23 mouse cellular contexts compared by ENCODE assay signal in genomic region chr17:56471136-56471535, GRCm38 (mm10). TPM values are rescaled to one million over a fixed set of nuclear protein-coding genes. Genes with fewer than 3 reads are reported as not detected.
DNase-seq lines count a peak whose midpoint lies in the region; ATAC-seq and TF ChIP-seq lines count a peak whose summit lies in the region.
"Had no signal": no experiment of that assay in that cellular context is flagged by ENCODE, and none has a peak within 500 bp of the region (broad histone marks: within the 10 kb centered on the region; RNA-seq: fewer than 3 reads in every experiment).

No protein-coding gene starts in this region.

- peaks cover 17% of the 10 kb centered on the region for H3K36me3 ChIP-seq in forebrain, embryonic 13.5 days (ENCODE audit: poor library complexity, severe bottlenecking)
- H3K36me3 ChIP-seq in forebrain, embryonic 10.5 days (replicated peaks), result peaks cover 29% of the 10 kb centered on the region
- peaks cover 19% of the 10 kb centered on the region for H3K36me3 ChIP-seq in midbrain, embryonic 10.5 days
- no peaks in the 10 kb centered on the region; the same call in 1 of the 2 replicates for H3K36me3 ChIP-seq in midbrain, embryonic 11.5 days (ENCODE audit: control insufficient read depth, insufficient read depth, low read length)
- H3K36me3 ChIP-seq in forebrain, embryonic 16.5 days (ENCODE audit: control insufficient read depth, insufficient read depth), result no peaks in the 10 kb centered on the region; the same call in 1 of the 2 replicates
- H3K36me3 ChIP-seq in neural tube, embryonic 15.5 days, result no peaks in the 10 kb centered on the region
- H3K36me3 ChIP-seq: limb, embryonic 15.5 days had no signal

- WGBS in forebrain, embryonic 13.5 days, result 67% methylated on average over 5 of the region's 5 CpGs
- WGBS in forebrain, embryonic 10.5 days, result 79% methylated on average over 5 of the region's 5 CpGs
- 81% methylated on average over 5 of the region's 5 CpGs for WGBS in midbrain, embryonic 10.5 days
- 79% methylated on average over 5 of the region's 5 CpGs for WGBS in midbrain, embryonic 11.5 days
- WGBS in forebrain, embryonic 16.5 days, result 53% methylated on average over 5 of the region's 5 CpGs
- 67% methylated on average over 5 of the region's 5 CpGs for WGBS in neural tube, embryonic 15.5 days

- H3K27ac ChIP-seq in forebrain, embryonic 13.5 days, result peak overlapping the region; percentile 99; the same call in 1 of the 2 replicates
- no peak overlapping the region for H3K27ac ChIP-seq in forebrain, embryonic 10.5 days
- no peak overlapping the region for H3K27ac ChIP-seq in midbrain, embryonic 10.5 days (replicated peaks)
- no peak overlapping the region for H3K27ac ChIP-seq in midbrain, embryonic 11.5 days (ENCODE audit: low read depth, low read length)
- H3K27ac ChIP-seq in forebrain, embryonic 16.5 days (ENCODE audit: low read length), result peak overlapping the region; percentile 97
- H3K27ac ChIP-seq in neural tube, embryonic 15.5 days (replicated peaks), result no peak overlapping the region
- no peak overlapping the region for H3K27ac ChIP-seq in gastrocnemius, adult 2 months
- H3K27ac ChIP-seq: embryonic facial prominence, embryonic 12.5 days; limb, embryonic 15.5 days had no signal

- H3K9ac ChIP-seq in forebrain, embryonic 13.5 days, result no peak overlapping the region
- no peak overlapping the region for H3K9ac ChIP-seq in midbrain, embryonic 11.5 days (ENCODE audit: low read length)
- no peak overlapping the region for H3K9ac ChIP-seq in forebrain, embryonic 16.5 days (replicated peaks; ENCODE audit: low read depth, low read length)
- H3K9ac ChIP-seq in neural tube, embryonic 15.5 days (replicated peaks), result no peak overlapping the region
- H3K9ac ChIP-seq: embryonic facial prominence, embryonic 12.5 days; limb, embryonic 15.5 days; liver, postnatal 0 days had no signal

- H3K4me2 ChIP-seq in forebrain, embryonic 13.5 days, result peak overlapping the region; percentile 99
- no peak overlapping the region for H3K4me2 ChIP-seq in midbrain, embryonic 11.5 days
- no peak overlapping the region; the same call in 1 of the 2 replicates for H3K4me2 ChIP-seq in forebrain, embryonic 16.5 days (ENCODE audit: low read length)
- H3K4me2 ChIP-seq in neural tube, embryonic 15.5 days, result no peak overlapping the region

- no peaks in the 10 kb centered on the region for H3K27me3 ChIP-seq in forebrain, embryonic 13.5 days
- peaks cover 71% of the 10 kb centered on the region for H3K27me3 ChIP-seq in forebrain, embryonic 10.5 days (ENCODE audit: poor library complexity, severe bottlenecking)
- peaks cover 59% of the 10 kb centered on the region for H3K27me3 ChIP-seq in midbrain, embryonic 10.5 days (ENCODE audit: low read depth, poor library complexity, severe bottlenecking)
- H3K27me3 ChIP-seq in midbrain, embryonic 11.5 days (ENCODE audit: control insufficient read depth, insufficient read depth, low read length), result peaks cover 15% of the 10 kb centered on the region
- H3K27me3 ChIP-seq in forebrain, embryonic 16.5 days (replicated peaks; ENCODE audit: control insufficient read depth, insufficient read depth, low read length), result no peaks in the 10 kb centered on the region
- no peaks in the 10 kb centered on the region for H3K27me3 ChIP-seq in neural tube, embryonic 15.5 days (replicated peaks)

- H3K9me3 ChIP-seq in forebrain, embryonic 13.5 days (replicated peaks), result no peaks in the 10 kb centered on the region
- H3K9me3 ChIP-seq in forebrain, embryonic 10.5 days, result peaks cover 5% of the 10 kb centered on the region; the same call in 1 of the 2 replicates
- H3K9me3 ChIP-seq in midbrain, embryonic 10.5 days (replicated peaks), result peaks cover 6% of the 10 kb centered on the region; the same call in 1 of the 2 replicates
- H3K9me3 ChIP-seq in midbrain, embryonic 11.5 days (ENCODE audit: control insufficient read depth, low read length), result no peaks in the 10 kb centered on the region
- no peaks in the 10 kb centered on the region for H3K9me3 ChIP-seq in forebrain, embryonic 16.5 days (ENCODE audit: control insufficient read depth, low read length)
- no peaks in the 10 kb centered on the region for H3K9me3 ChIP-seq in neural tube, embryonic 15.5 days (replicated peaks)
- H3K9me3 ChIP-seq: embryonic facial prominence, embryonic 12.5 days; limb, embryonic 15.5 days had no signal

- no peak for TF ChIP-seq CTCF in gastrocnemius, adult 2 months (IDR thresholded peaks at IDR 0.05)

- no peak for ATAC-seq in forebrain, embryonic 13.5 days
- no peak for ATAC-seq in midbrain, embryonic 11.5 days (ENCODE audit: low FRiP score)
- no peak for ATAC-seq in forebrain, embryonic 16.5 days
- ATAC-seq in neural tube, embryonic 15.5 days (ENCODE audit: low FRiP score), result no peak

- H3K4me1 ChIP-seq in forebrain, embryonic 13.5 days, result peaks cover 80% of the 10 kb centered on the region
- peaks cover 96% of the 10 kb centered on the region for H3K4me1 ChIP-seq in forebrain, embryonic 10.5 days
- peaks cover 92% of the 10 kb centered on the region for H3K4me1 ChIP-seq in midbrain, embryonic 10.5 days
- H3K4me1 ChIP-seq in midbrain, embryonic 11.5 days (ENCODE audit: control insufficient read depth, insufficient read depth, low read length), result peaks cover 65% of the 10 kb centered on the region
- H3K4me1 ChIP-seq in forebrain, embryonic 16.5 days (replicated peaks; ENCODE audit: control insufficient read depth, insufficient read depth, low read length), result peaks cover 76% of the 10 kb centered on the region
- H3K4me1 ChIP-seq in neural tube, embryonic 15.5 days, result peaks cover 91% of the 10 kb centered on the region

- intact Hi-C loops in gastrocnemius, adult 2 months (cut with DNase I), result no loop called here

- DNase-seq in forebrain, embryonic 10.5 days (ENCODE audit: extremely low spot score, low spot score), result no peak
- no peak for DNase-seq in midbrain, embryonic 10.5 days (ENCODE audit: low spot score)
- no peak for DNase-seq in midbrain, embryonic 11.5 days (ENCODE audit: low spot score, missing footprints)
- DNase-seq in gastrocnemius, adult 2 months, result no peak
- DNase-seq: B cell, adult 2 months; heart, adult 18-20 months; kidney, adult 9 months; lung, postnatal 4 days; right cerebral cortex, adult 18-20 months; thymus, postnatal 36 days had no signal

- peak overlapping the region; percentile 3; the same call in 1 of the 2 replicates for H3K4me3 ChIP-seq in forebrain, embryonic 13.5 days
- H3K4me3 ChIP-seq in forebrain, embryonic 10.5 days, result no peak overlapping the region
- H3K4me3 ChIP-seq in midbrain, embryonic 10.5 days, result 0 out of 2 replicates have a peak overlapping the region, but pooled peaks have one; percentile 16
- no peak overlapping the region for H3K4me3 ChIP-seq in midbrain, embryonic 11.5 days (ENCODE audit: low read depth, low read length)
- H3K4me3 ChIP-seq in forebrain, embryonic 16.5 days (replicated peaks; ENCODE audit: low read length), result no peak overlapping the region
- H3K4me3 ChIP-seq in neural tube, embryonic 15.5 days (replicated peaks), result 0 out of 2 replicates have a peak overlapping the region, but pooled peaks have one; percentile 15
- H3K4me3 ChIP-seq in gastrocnemius, adult 2 months, result no peak overlapping the region

RNA-seq across cellular contexts. Expression of gene Ptprs, which starts 5.1 kb away (rescaled TPM):
- 276 and 292 TPM in 2 replicates for polyA plus RNA-seq in forebrain, embryonic 13.5 days (2015; fragmentation: Nextera tagmentation; extraction: Ambion mirVana)
- polyA plus RNA-seq in forebrain, embryonic 10.5 days (2016; fragmentation: Nextera tagmentation; extraction: Ambion mirVana), result 80.3 and 91.5 TPM in 2 replicates
- 89.7 and 131 TPM in 2 replicates for polyA plus RNA-seq in midbrain, embryonic 10.5 days (2016; fragmentation: Nextera tagmentation; extraction: Ambion mirVana)
- polyA plus RNA-seq in midbrain, embryonic 11.5 days (2014; fragmentation: Nextera tagmentation; extraction: Ambion mirVana), result 115 and 125 TPM in 2 replicates
- 359 and 391 TPM in 2 replicates for polyA plus RNA-seq in forebrain, embryonic 16.5 days (2015; fragmentation: Nextera tagmentation; extraction: Ambion mirVana)
- polyA plus RNA-seq in neural tube, embryonic 15.5 days (2015; fragmentation: Nextera tagmentation; extraction: Ambion mirVana), result 206 and 247 TPM in 2 replicates
- 10 to 100 TPM; 29.6 to 43.1 TPM for total RNA-seq in gastrocnemius, adult 2 months (2021)

RNA-seq across cellular contexts. Expression of gene Znrf4, which starts 41.1 kb away (rescaled TPM):
- polyA plus RNA-seq in forebrain, embryonic 13.5 days (2015; fragmentation: Nextera tagmentation; extraction: Ambion mirVana), result 0.14 TPM in 1 of 2 replicates, not detected in the other
- not detected in 2 replicates for polyA plus RNA-seq in forebrain, embryonic 10.5 days (2016; fragmentation: Nextera tagmentation; extraction: Ambion mirVana)
- polyA plus RNA-seq in midbrain, embryonic 10.5 days (2016; fragmentation: Nextera tagmentation; extraction: Ambion mirVana), result not detected in 2 replicates
- polyA plus RNA-seq in midbrain, embryonic 11.5 days (2014; fragmentation: Nextera tagmentation; extraction: Ambion mirVana), result not detected in 2 replicates
- 0.21 TPM in 1 of 2 replicates, not detected in the other for polyA plus RNA-seq in forebrain, embryonic 16.5 days (2015; fragmentation: Nextera tagmentation; extraction: Ambion mirVana)
- polyA plus RNA-seq in neural tube, embryonic 15.5 days (2015; fragmentation: Nextera tagmentation; extraction: Ambion mirVana), result not detected in 2 replicates
- total RNA-seq in gastrocnemius, adult 2 months (2021), result not detected
- total RNA-seq: adrenal gland, adult 18-20 months; ES-E14; gastrocnemius, adult 18-20 months; heart, adult 18-20 months; layer of hippocampus, adult 18-20 months; left cerebral cortex, adult 8-10 months; monocyte, adult 5-6 weeks had no signal
- polyA plus RNA-seq: embryonic facial prominence, embryonic 12.5 days; heart, embryonic 16.5 days; limb, embryonic 15.5 days; liver, postnatal 0 days had no signal

Comparison
In these comparisons a context has a peak if more than half of its experiments do, and no peak if none do; other contexts are left out.
1. H3K27ac ChIP-seq: peak in forebrain, embryonic 13.5 days (single experiment) and forebrain, embryonic 16.5 days (single experiment); none in forebrain, embryonic 10.5 days (single experiment), midbrain, embryonic 10.5 days (single experiment), midbrain, embryonic 11.5 days (single experiment), neural tube, embryonic 15.5 days (single experiment) and gastrocnemius, adult 2 months (single experiment).
2. H3K4me3 ChIP-seq: peak in forebrain, embryonic 13.5 days (single experiment), midbrain, embryonic 10.5 days (single experiment) and neural tube, embryonic 15.5 days (single experiment); none in forebrain, embryonic 10.5 days (single experiment), midbrain, embryonic 11.5 days (single experiment), forebrain, embryonic 16.5 days (single experiment) and gastrocnemius, adult 2 months (single experiment).